Mouse (Mus musculus): ENCODE measurements around the gene Dcaf17.

- no peak for TF ChIP-seq POLR2A (IDR thresholded peaks at IDR 0.05; ENCODE audit: low read depth, low read length)
- TF ChIP-seq CTCF (conservative IDR thresholded peaks at IDR 0.05 in 1 of 2, IDR thresholded peaks at IDR 0.05 in 1 of 2; ENCODE audit: low read depth in 2 of 2, low read length in 2 of 2) = no peak
- TF ChIP-seq UBTF (IDR thresholded peaks at IDR 0.05; ENCODE audit: low read depth, low read length) = no peak
Measured at GRCm38 (mm10) chr2:71108541-71108940, 53.4 kb downstream of the Dcaf17 start.
